Mouse (Mus musculus) CH12.LX (cell line): ENCODE measurements around the gene Clk1.

Experiments
- JUND ChIP-seq: conservative IDR thresholded peaks from 2 replicates; pipeline ENCODE4 v1.6.1; 2011; ENCODE audit warnings: low read depth, low read length, improper control_type of control experiment
- MAFK ChIP-seq: IDR thresholded peaks from 2 replicates; pipeline ENCODE4 v1.6.1; 2011; ENCODE audit warnings: low read length, improper control_type of control experiment; ENCODE audit not compliant: insufficient replicate concordance
- TCF12 ChIP-seq: IDR thresholded peaks from 2 replicates; pipeline ENCODE4 v1.6.1; 2014; ENCODE audit warnings: low read depth, mild to moderate bottlenecking, inconsistent platforms, low read length, improper control_type of control experiment

DNA sequence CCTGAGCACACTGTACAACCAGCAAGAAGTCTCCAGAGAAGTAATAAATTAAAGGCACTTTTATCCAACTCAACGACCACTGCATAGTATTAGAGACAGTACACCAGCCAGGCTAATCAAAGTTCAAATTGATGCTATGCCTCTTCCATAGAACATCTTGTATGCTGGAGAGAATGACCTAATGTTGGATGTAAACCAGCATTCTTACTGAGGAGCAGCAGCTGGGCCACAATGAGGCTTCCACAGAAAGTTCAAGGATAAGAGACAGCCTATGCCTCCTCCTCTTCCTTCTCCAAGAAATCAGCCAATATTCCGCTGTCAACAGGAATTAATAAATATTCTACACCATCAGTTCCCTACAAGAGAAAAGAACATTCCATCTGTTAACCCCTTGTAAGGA is 40.1 kb upstream of the Clk1 start:
- no peak for TF ChIP-seq MAFK
- no peak for TF ChIP-seq JUND
- no peak for TF ChIP-seq TCF12
